Mouse (Mus musculus) neural tube, embryonic 14.5 days (tissue): Measurements from ENCODE around the gene Rrh. TPM values are rescaled to one million over a fixed set of nuclear protein-coding genes. Genes with fewer than 3 reads are reported as not detected.

Experiments used
- ATAC-seq: fragments of 200-750 bp; cut with Nextera tagmentation; 2 replicates; pipeline ENCODE4 v1.8.0; 2017; ENCODE audit warnings: low read depth, mild to moderate bottlenecking, moderate TSS enrichment, moderate library complexity
- H3K27ac ChIP-seq: fragments of 300-500 bp; sonication (generic); 2 replicates; pipeline ENCODE4 v1.5.1; 2014; ENCODE audit warnings: low read depth, mild to moderate bottlenecking, control low read depth, low read length, moderate library complexity, mixed read lengths
- H3K27me3 ChIP-seq: fragments of 300-500 bp; sonication (generic); 2 replicates; pipeline ENCODE4 v1.6.1; 2014; ENCODE audit warnings: low read length; ENCODE audit not compliant: control insufficient read depth, insufficient read depth
- H3K36me3 ChIP-seq: fragments of 300-500 bp; sonication (generic); 2 replicates; pipeline ENCODE4 v1.6.1; 2014; ENCODE audit warnings: low read length, mixed read lengths; ENCODE audit not compliant: control insufficient read depth, insufficient read depth
- H3K4me1 ChIP-seq: fragments of 300-500 bp; sonication (generic); 2 replicates; pipeline ENCODE4 v1.6.1; 2014; ENCODE audit warnings: low read length; ENCODE audit not compliant: control insufficient read depth, insufficient read depth
- H3K4me2 ChIP-seq: fragments of 300-500 bp; sonication (generic); 2 replicates; pipeline ENCODE4 v1.6.1; 2014; ENCODE audit warnings: mild to moderate bottlenecking, low read depth, low read length, control low read depth
- H3K4me3 ChIP-seq: fragments of 300-500 bp; sonication (generic); 2 replicates; pipeline ENCODE4 v1.5.1; 2014; ENCODE audit warnings: low read depth, low read length, control low read depth, mixed read lengths
- H3K9ac ChIP-seq: fragments of 300-500 bp; sonication (generic); replicated peaks from 2 replicates; pipeline ENCODE4 v1.6.1; 2014; ENCODE audit warnings: low read depth, mild to moderate bottlenecking, control low read depth, low read length, mixed read lengths
- H3K9me3 ChIP-seq: fragments of 300-500 bp; sonication (generic); 2 replicates; pipeline ENCODE4 v1.6.1; 2016; ENCODE audit warnings: low read length; ENCODE audit not compliant: control insufficient read depth
- WGBS: fragments of 180-500 bp; shearing (Covaris S2); extraction: QIAGEN DNeasy Blood & Tissue Kit; methylation state at CpG from one replicate; pipeline ENCODE4 v1.1.7; 2014; 5-methylcytosine and 5-hydroxymethylcytosine counted together
- polyA plus RNA-seq: library from polyadenylated mRNA; unstranded; fragments of >200 nt; fragmentation: Nextera tagmentation; extraction: Ambion mirVana; gene quantifications from 2 replicates; pipeline ENCODE4 v1.2.1, GENCODE M21; 2014

The Rrh gene
- polyA plus RNA-seq = 0.09 and 0.30 TPM in 2 replicates

GRCm38 (mm10) chr3:129822206-129822775 lies at the start of gene Rrh:
TSS of gene Rrh (minus strand) at chr3:129822587.
- Histone ChIP-seq H3K27me3 (no peaks in the 10 kb centered on the region), H3K9me3 (no peaks in the 10 kb centered on the region), H3K36me3 (peaks cover 3% of the 10 kb centered on the region; the same call in 1 of the 2 replicates), H3K4me1 (no peaks in the 10 kb centered on the region), H3K9ac (no peak within 1 kb of the TSS), H3K27ac (no peak within 1 kb of the TSS), H3K4me2 (no peak within 1 kb of the TSS), H3K4me3 (no peak within 1 kb of the TSS)
- ATAC-seq = no peak
- WGBS = 64% methylated on average over 11 of the region's 11 CpGs

GRCm38 (mm10) chr3:129863698-129864097 lies 41.3 kb upstream of the Rrh start:
- Histone ChIP-seq H3K27me3 (no peaks in the 10 kb centered on the region), H3K36me3 (no peaks in the 10 kb centered on the region), H3K9me3 (no peaks in the 10 kb centered on the region), H3K4me2 (no peak overlapping the region), H3K9ac (no peak overlapping the region), H3K4me1 (no peaks in the 10 kb centered on the region), H3K27ac (no peak overlapping the region), H3K4me3 (no peak overlapping the region)
- WGBS = 57% methylated on average over 14 of the region's 14 CpGs
- no peak for ATAC-seq

GRCm38 (mm10) chr3:129862592-129862991 lies 40.2 kb upstream of the Rrh start:
- Histone ChIP-seq H3K36me3 (no peaks in the 10 kb centered on the region), H3K4me1 (no peaks in the 10 kb centered on the region), H3K27me3 (no peaks in the 10 kb centered on the region), H3K9ac (no peak overlapping the region), H3K27ac (no peak overlapping the region), H3K4me3 (no peak overlapping the region), H3K4me2 (no peak overlapping the region), H3K9me3 (no peaks in the 10 kb centered on the region)
- no peak for ATAC-seq
- WGBS = 80% methylated on average over 2 of the region's 2 CpGs

- Histone ChIP-seq H3K27me3 (no peaks in the 10 kb centered on the region), H3K27ac (no peak overlapping the region), H3K9me3 (no peaks in the 10 kb centered on the region), H3K36me3 (no peaks in the 10 kb centered on the region), H3K9ac (no peak overlapping the region), H3K4me1 (no peaks in the 10 kb centered on the region), H3K4me2 (no peak overlapping the region), H3K4me3 (no peak overlapping the region)
- 87% methylated on average over 7 of the region's 7 CpGs for WGBS
- no peak for ATAC-seq
Observed at GRCm38 (mm10) chr3:129846846-129847245, 24.5 kb upstream of the Rrh start.

DNA sequence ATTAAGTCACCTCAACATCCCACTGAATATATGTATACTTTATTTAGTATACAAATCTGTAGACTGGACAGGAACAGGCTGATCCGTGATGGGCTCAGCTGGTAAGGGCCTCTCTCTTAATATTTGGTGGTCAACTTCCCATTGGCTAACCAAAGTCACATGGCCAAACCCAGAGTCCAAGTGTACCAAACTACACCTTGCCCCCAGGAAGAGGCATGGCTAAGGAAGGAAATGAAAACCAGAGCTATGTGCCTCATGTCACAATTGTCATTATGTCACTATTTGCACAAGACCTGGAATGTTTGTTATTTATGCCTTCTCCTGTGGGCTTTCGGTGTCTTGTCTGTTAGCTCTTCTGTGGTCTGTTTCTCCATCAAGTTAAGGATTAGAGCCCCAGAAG lies 23.5 kb upstream of the Rrh start:
- no peaks in the 10 kb centered on the region for H3K9me3 ChIP-seq
- H3K4me3 ChIP-seq = no peak overlapping the region
- H3K36me3 ChIP-seq = no peaks in the 10 kb centered on the region
- H3K9ac ChIP-seq = no peak overlapping the region
- H3K4me1 ChIP-seq = no peaks in the 10 kb centered on the region
- no peak for ATAC-seq
- H3K27me3 ChIP-seq = no peaks in the 10 kb centered on the region
- H3K4me2 ChIP-seq = no peak overlapping the region
- 97% methylated on average over 2 of the region's 2 CpGs for WGBS
- H3K27ac ChIP-seq = no peak overlapping the region

DNA sequence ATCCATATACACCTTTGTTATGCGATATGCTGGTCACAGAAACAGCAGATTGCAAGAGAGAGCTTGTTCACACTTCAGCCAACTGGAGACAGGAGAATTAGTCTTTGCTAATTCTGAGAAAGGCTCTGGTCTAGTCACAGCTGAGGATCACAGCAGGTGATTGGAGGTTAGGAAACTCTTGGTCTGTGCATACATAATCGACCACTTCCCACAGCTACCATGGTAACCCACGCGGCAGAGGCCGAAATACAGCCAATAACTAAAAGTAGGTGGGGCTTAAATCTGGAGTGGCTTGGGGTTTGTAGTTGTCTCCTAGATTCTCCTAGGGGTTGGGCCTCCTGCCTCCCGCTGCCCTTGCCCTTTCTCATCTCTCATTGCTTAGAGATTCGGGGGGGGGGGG lies 15.6 kb upstream of the Rrh start:
- Histone ChIP-seq H3K36me3 (no peaks in the 10 kb centered on the region), H3K27me3 (no peaks in the 10 kb centered on the region), H3K4me1 (no peaks in the 10 kb centered on the region), H3K4me2 (no peak overlapping the region), H3K27ac (no peak overlapping the region), H3K4me3 (no peak overlapping the region), H3K9me3 (no peaks in the 10 kb centered on the region), H3K9ac (no peak overlapping the region)
- WGBS = 46% methylated on average over 7 of the region's 7 CpGs
- ATAC-seq = no peak

- Histone ChIP-seq H3K9me3 (no peaks in the 10 kb centered on the region), H3K4me2 (no peak overlapping the region), H3K4me1 (no peaks in the 10 kb centered on the region), H3K4me3 (no peak overlapping the region), H3K27ac (no peak overlapping the region), H3K27me3 (no peaks in the 10 kb centered on the region), H3K36me3 (no peaks in the 10 kb centered on the region), H3K9ac (no peak overlapping the region)
- ATAC-seq = no peak
- WGBS = 95% methylated on average over 6 of the region's 6 CpGs
Observed at GRCm38 (mm10) chr3:129836965-129837364, 14.6 kb upstream of the Rrh start.

DNA sequence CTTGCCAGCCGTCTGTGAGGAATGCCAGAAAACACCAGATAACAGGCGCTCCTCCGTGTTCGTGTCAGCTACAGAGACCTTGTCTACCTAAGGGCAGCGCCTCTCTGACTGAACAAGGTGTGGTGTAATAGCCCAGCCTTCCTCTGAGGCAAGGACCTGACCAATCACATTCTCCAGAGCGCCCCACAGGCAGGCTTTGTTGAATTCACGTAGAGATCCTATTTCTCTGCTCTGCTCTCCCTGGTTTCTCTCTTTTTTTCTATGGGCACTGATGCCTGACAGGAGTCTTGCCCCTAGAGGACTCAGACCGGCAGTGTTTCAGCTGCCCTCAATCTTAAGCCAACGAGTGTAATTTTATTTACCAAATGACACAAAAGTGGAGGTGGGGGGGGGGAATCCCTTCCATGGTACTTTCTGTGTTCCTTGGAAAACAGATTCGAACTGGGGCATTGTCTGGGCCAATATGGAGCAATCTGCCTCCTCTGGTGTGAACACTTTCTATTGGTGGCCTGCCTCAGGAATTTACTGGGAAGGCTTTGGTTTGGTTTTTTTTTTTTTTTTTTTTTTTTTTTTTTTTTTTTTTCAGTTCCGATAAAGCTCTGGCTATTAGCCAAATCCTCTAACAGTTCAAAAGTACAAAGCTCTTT lies 13.8 kb upstream of the Rrh start:
- no peaks in the 10 kb centered on the region for H3K36me3 ChIP-seq
- WGBS = 24% methylated on average over 11 of the region's 11 CpGs
- no peak for ATAC-seq
- no peak overlapping the region for H3K4me3 ChIP-seq
- no peaks in the 10 kb centered on the region for H3K4me1 ChIP-seq
- H3K9ac ChIP-seq = no peak overlapping the region; the same call in 1 of the 2 replicates
- H3K4me2 ChIP-seq = no peak overlapping the region
- H3K27ac ChIP-seq = no peak overlapping the region
- no peaks in the 10 kb centered on the region for H3K9me3 ChIP-seq
- no peaks in the 10 kb centered on the region for H3K27me3 ChIP-seq

DNA sequence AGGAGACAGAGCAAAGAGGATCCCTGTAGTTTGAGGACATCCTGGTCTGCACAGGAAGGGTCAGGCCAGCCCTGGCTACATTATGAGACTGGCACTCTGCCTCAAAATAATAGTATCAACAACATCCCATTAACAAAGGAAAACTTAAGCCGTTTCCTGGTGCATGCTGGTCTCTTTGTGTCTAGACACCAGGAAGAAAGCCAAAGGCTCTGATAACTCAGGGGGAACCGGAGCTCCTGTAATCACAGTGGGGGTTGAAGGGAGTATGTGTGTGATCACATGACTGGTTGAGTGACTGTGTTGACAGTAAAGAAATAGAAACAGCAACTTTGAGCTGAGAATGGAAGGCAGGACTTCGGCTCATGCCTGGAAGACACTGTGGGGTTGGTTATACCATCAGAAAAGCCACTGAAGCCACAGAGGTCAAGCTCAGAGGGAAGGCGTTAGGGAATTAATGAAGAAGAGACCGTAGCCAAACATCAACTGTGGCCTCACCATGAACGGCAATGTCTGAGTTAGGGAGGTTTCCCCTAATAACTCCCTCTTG lies 13.1 kb upstream of the Rrh start, which contains the start of gene Cfi:
Gene Cfi (plus strand): TSS at position 497 of the 547 bp plus-strand sequence.
- ATAC-seq = no peak
- Histone ChIP-seq H3K36me3 (no peaks in the 10 kb centered on the region), H3K4me3 (no peak within 1 kb of the TSS), H3K4me1 (no peaks in the 10 kb centered on the region), H3K9me3 (no peaks in the 10 kb centered on the region), H3K4me2 (no peak within 1 kb of the TSS), H3K27me3 (no peaks in the 10 kb centered on the region), H3K9ac (no peak within 1 kb of the TSS; the same call in 1 of the 2 replicates), H3K27ac (no peak within 1 kb of the TSS)
- WGBS = 82% methylated on average over 6 of the region's 6 CpGs
